Mouse (Mus musculus) thymus, adult 2 months (tissue): ENCODE results near the gene Stx8.

Source experiments
- CTCF ChIP-seq: fragments of 200-500 bp; IDR thresholded peaks from 2 replicates; pipeline ENCODE4 v1.5.1; 2012; ENCODE audit warnings: mild to moderate bottlenecking, control low read depth, low read length, moderate library complexity, borderline replicate concordance; ENCODE audit not compliant: control insufficient read depth, poor library complexity, insufficient read depth; ENCODE audit errors: extremely low read depth
- POLR2A ChIP-seq: fragments of 200-500 bp; IDR thresholded peaks from 2 replicates; pipeline ENCODE4 v1.6.1; 2012; ENCODE audit warnings: mild to moderate bottlenecking, low read length, control low read depth, moderate library complexity; ENCODE audit not compliant: control insufficient read depth, poor library complexity, insufficient read depth; ENCODE audit errors: extremely low read depth

- TF ChIP-seq CTCF (no peak), POLR2A (no peak)
Observed at GRCm38 (mm10) chr11:68135350-68135749, 169.4 kb downstream of the Stx8 start.
